In the genomic region with DNA sequence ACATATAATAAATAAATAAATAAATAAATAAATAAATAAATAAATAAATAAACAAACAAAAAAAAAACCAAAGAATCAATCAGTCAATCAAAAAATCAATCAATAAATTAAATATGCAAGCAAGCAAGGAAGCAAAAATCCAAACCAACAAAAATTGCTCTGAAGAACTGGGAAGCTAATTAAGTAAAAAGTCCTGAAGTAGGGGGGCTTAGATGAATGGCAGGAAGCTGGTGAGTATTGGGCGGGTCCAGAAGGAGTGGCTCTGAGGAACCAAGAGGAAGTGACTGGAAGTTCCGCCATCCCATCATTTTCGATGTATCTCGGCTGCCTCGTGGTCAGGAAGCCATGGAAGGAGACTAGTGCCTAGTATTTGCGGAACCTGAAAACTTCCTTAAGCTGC, we compare ENCODE assay signal across 9 mouse cellular contexts. TPM values are rescaled to one million over a fixed set of nuclear protein-coding genes. Genes with fewer than 3 reads are reported as not detected.
"Had no signal": no experiment of that assay in that cellular context is flagged by ENCODE, and none has a peak within 500 bp of the region (broad histone marks: within the 10 kb centered on the region; RNA-seq: fewer than 3 reads in every experiment).

Gene Zfp600 (plus strand): TSS at position 301 of the 400 bp plus-strand sequence.

RNA-seq across cellular contexts. Expression of gene Zfp600, which starts in this region (rescaled TPM):
- polyA plus RNA-seq: neural tube, embryonic 13.5 days; small intestine, adult 2 months; spleen, adult 2 months; stomach, embryonic 14.5 days; stomach, embryonic 15.5 days; stomach, embryonic 16.5 days; stomach, postnatal 0 days; thymus, adult 2 months; thymus, postnatal 0 days had no signal
